Mouse (Mus musculus): ENCODE measurements around the gene Maml3. TPM values are rescaled to one million over a fixed set of nuclear protein-coding genes. Genes with fewer than 3 reads are reported as not detected.

Maml3 gene
- polyA plus RNA-seq, 1 experiment: 2.2 TPM

GRCm38 (mm10) chr3:52108027-52108426 lies 3.2 kb upstream of the Maml3 start:
- H3K4me1 ChIP-seq (ENCODE audit: control insufficient read depth, insufficient read depth, low read length): peaks cover 5% of the 10 kb centered on the region
- no peak overlapping the region for H3K27ac ChIP-seq (ENCODE audit: insufficient read depth, low read depth, low read length)
- TF ChIP-seq POLR2A (IDR thresholded peaks at IDR 0.05; ENCODE audit: borderline replicate concordance, low read depth, low read length) (no peak), CTCF (IDR thresholded peaks at IDR 0.05; ENCODE audit: low read depth, low read length) (no peak)
- no peak overlapping the region for H3K4me3 ChIP-seq (ENCODE audit: insufficient read depth, low read length)

- H3K27ac ChIP-seq (ENCODE audit: insufficient read depth, low read depth, low read length): no peak overlapping the region
- TF ChIP-seq CTCF (IDR thresholded peaks at IDR 0.05; ENCODE audit: low read depth, low read length) (no peak), POLR2A (IDR thresholded peaks at IDR 0.05; ENCODE audit: borderline replicate concordance, low read depth, low read length) (no peak)
- H3K4me1 ChIP-seq (ENCODE audit: control insufficient read depth, insufficient read depth, low read length): peaks cover 11% of the 10 kb centered on the region
- peak overlapping the region; percentile 82 for H3K4me3 ChIP-seq (ENCODE audit: insufficient read depth, low read length)
Observed at GRCm38 (mm10) chr3:52105156-52105555, 280 bp upstream of the Maml3 start.

- TF ChIP-seq CTCF (IDR thresholded peaks at IDR 0.05; ENCODE audit: low read depth, low read length): no peak
- TF ChIP-seq POLR2A (IDR thresholded peaks at IDR 0.05; ENCODE audit: borderline replicate concordance, low read depth, low read length): no peak
- H3K4me3 ChIP-seq (ENCODE audit: insufficient read depth, low read length): peak overlapping the region; percentile 82
- H3K4me1 ChIP-seq (ENCODE audit: control insufficient read depth, insufficient read depth, low read length): peaks cover 11% of the 10 kb centered on the region
- H3K27ac ChIP-seq (ENCODE audit: insufficient read depth, low read depth, low read length): peak overlapping the region; percentile 56
Observed at GRCm38 (mm10) chr3:52104208-52104607, 668 bp downstream of the Maml3 start.

GRCm38 (mm10) chr3:52103531-52104181 lies 1.2 kb downstream of the Maml3 start:
- Histone ChIP-seq H3K4me1 (ENCODE audit: control insufficient read depth, insufficient read depth, low read length) (peaks cover 9% of the 10 kb centered on the region), H3K27ac (ENCODE audit: insufficient read depth, low read depth, low read length) (peak overlapping the region; percentile 44), H3K4me3 (ENCODE audit: insufficient read depth, low read length) (peak overlapping the region; percentile 82)
- TF ChIP-seq CTCF (IDR thresholded peaks at IDR 0.05; ENCODE audit: low read depth, low read length) (no peak), POLR2A (IDR thresholded peaks at IDR 0.05; ENCODE audit: borderline replicate concordance, low read depth, low read length) (no peak)

- peak overlapping the region; percentile 82 for H3K4me3 ChIP-seq (ENCODE audit: insufficient read depth, low read length)
- TF ChIP-seq POLR2A (IDR thresholded peaks at IDR 0.05; ENCODE audit: borderline replicate concordance, low read depth, low read length) (no peak), CTCF (IDR thresholded peaks at IDR 0.05; ENCODE audit: low read depth, low read length) (no peak)
- H3K4me1 ChIP-seq (ENCODE audit: control insufficient read depth, insufficient read depth, low read length): peaks cover 5% of the 10 kb centered on the region
- H3K27ac ChIP-seq (ENCODE audit: insufficient read depth, low read depth, low read length): peak overlapping the region; percentile 91
Observed at GRCm38 (mm10) chr3:52102601-52103530, 2.0 kb downstream of the Maml3 start.

GRCm38 (mm10) chr3:52101977-52102600 lies 2.8 kb downstream of the Maml3 start:
- peak overlapping the region; percentile 82 for H3K4me3 ChIP-seq (ENCODE audit: insufficient read depth, low read length)

GRCm38 (mm10) chr3:52101401-52101976 lies 3.4 kb downstream of the Maml3 start:
- H3K4me3 ChIP-seq (ENCODE audit: insufficient read depth, low read length): peak overlapping the region; percentile 60
- H3K27ac ChIP-seq (ENCODE audit: insufficient read depth, low read depth, low read length): peak overlapping the region; percentile 86
- H3K4me1 ChIP-seq (ENCODE audit: control insufficient read depth, insufficient read depth, low read length): peaks cover 5% of the 10 kb centered on the region
- TF ChIP-seq POLR2A (IDR thresholded peaks at IDR 0.05; ENCODE audit: borderline replicate concordance, low read depth, low read length) (no peak), CTCF (IDR thresholded peaks at IDR 0.05; ENCODE audit: low read depth, low read length) (no peak)

More at GRCm38 (mm10) chr3:52101977-52102600, 2.8 kb downstream of the Maml3 start:
- TF ChIP-seq POLR2A (IDR thresholded peaks at IDR 0.05; ENCODE audit: borderline replicate concordance, low read depth, low read length) (no peak), CTCF (IDR thresholded peaks at IDR 0.05; ENCODE audit: low read depth, low read length) (no peak)
- Histone ChIP-seq H3K27ac (ENCODE audit: insufficient read depth, low read depth, low read length) (peak overlapping the region; percentile 91), H3K4me1 (ENCODE audit: control insufficient read depth, insufficient read depth, low read length) (peaks cover 5% of the 10 kb centered on the region)

- Histone ChIP-seq H3K4me3 (ENCODE audit: insufficient read depth, low read length) (no peak overlapping the region), H3K27ac (ENCODE audit: insufficient read depth, low read depth, low read length) (no peak overlapping the region), H3K4me1 (ENCODE audit: control insufficient read depth, insufficient read depth, low read length) (peaks cover 5% of the 10 kb centered on the region)
- no peak for TF ChIP-seq POLR2A (IDR thresholded peaks at IDR 0.05; ENCODE audit: borderline replicate concordance, low read depth, low read length)
- no peak for TF ChIP-seq CTCF (IDR thresholded peaks at IDR 0.05; ENCODE audit: low read depth, low read length)
Observed at GRCm38 (mm10) chr3:52100926-52101325, 4.0 kb downstream of the Maml3 start.

GRCm38 (mm10) chr3:52100306-52100705 lies 4.6 kb downstream of the Maml3 start:
- Histone ChIP-seq H3K27ac (ENCODE audit: insufficient read depth, low read depth, low read length) (no peak overlapping the region), H3K4me3 (ENCODE audit: insufficient read depth, low read length) (no peak overlapping the region), H3K4me1 (ENCODE audit: control insufficient read depth, insufficient read depth, low read length) (peaks cover 5% of the 10 kb centered on the region)
- TF ChIP-seq POLR2A (IDR thresholded peaks at IDR 0.05; ENCODE audit: borderline replicate concordance, low read depth, low read length) (no peak), CTCF (IDR thresholded peaks at IDR 0.05; ENCODE audit: low read depth, low read length) (no peak)
